Comparison of ENCODE assay signal across 7 mouse cellular contexts in genomic region chr5:148360922-148361758, GRCm38 (mm10). TPM values are rescaled to one million over a fixed set of nuclear protein-coding genes. Genes with fewer than 3 reads are reported as not detected.
DNase-seq lines count a peak whose midpoint lies in the region; ATAC-seq and TF ChIP-seq lines count a peak whose summit lies in the region.

No protein-coding gene starts in this region.

- H3K9ac ChIP-seq in MEL (ENCODE audit: control insufficient read depth, low read depth, low read length, poor library complexity, severe bottlenecking), result no peak overlapping the region
- no peak overlapping the region for H3K9ac ChIP-seq in lung, embryonic 16.5 days (ENCODE audit: low read length)
- H3K9ac ChIP-seq in forebrain, embryonic 15.5 days (replicated peaks), result no peak overlapping the region

- peak; percentile 39 to 42; a peak in 1 of 4 replicates for TF ChIP-seq EP300 in MEL (IDR thresholded peaks at IDR 0.05; ENCODE audit: low read depth in 1 of 2, low read length in 2 of 2)

- no peak for TF ChIP-seq CTCF in MEL (IDR thresholded peaks at IDR 0.05 in 2 of 3, conservative IDR thresholded peaks at IDR 0.05 in 1 of 3; ENCODE audit: control insufficient read depth in 1 of 3, insufficient read depth in 1 of 3, low read depth in 2 of 3, low read length in 3 of 3, poor library complexity in 1 of 3, severe bottlenecking in 1 of 3)
- no peak for TF ChIP-seq CTCF in kidney, adult 2 months (conservative IDR thresholded peaks at IDR 0.05; ENCODE audit: insufficient read depth, insufficient read length, low read depth, low read length)

- TF ChIP-seq RAD21 in MEL (IDR thresholded peaks at IDR 0.05; ENCODE audit: low read depth, low read length), result no peak

- TF ChIP-seq POLR2A in MEL (IDR thresholded peaks at IDR 0.05; ENCODE audit: control insufficient read depth in 1 of 2, insufficient read depth in 1 of 2, low read depth in 1 of 2, low read length in 2 of 2, poor library complexity in 1 of 2), result 0 out of 4 replicates have a peak, but pooled peaks of 1 of the 2 experiments have one; percentile 17
- no peak for TF ChIP-seq POLR2A in kidney, adult 2 months (IDR thresholded peaks at IDR 0.05; ENCODE audit: low read depth, low read length)

- 40% methylated on average over 16 of the region's 16 CpGs for WGBS in kidney, adult 2 months
- whole genome bisulfite sequencing in lung, embryonic 16.5 days, result 19% methylated on average over 16 of the region's 16 CpGs
- 76% methylated on average over 16 of the region's 16 CpGs for WGBS in forebrain, embryonic 15.5 days

- H3K27ac ChIP-seq in MEL (ENCODE audit: control insufficient read depth, low read depth, low read length), result peak overlapping the region; percentile 15; the same call in 1 of the 2 replicates
- H3K27ac ChIP-seq in kidney, adult 2 months (ENCODE audit: insufficient read depth, low read depth, low read length), result peak overlapping the region; percentile 35
- peak overlapping the region; percentile 83 for H3K27ac ChIP-seq in lung, embryonic 16.5 days (ENCODE audit: low read length)
- no peak overlapping the region for H3K27ac ChIP-seq in forebrain, embryonic 15.5 days (replicated peaks)

- peak overlapping the region; percentile 9; the same call in 1 of the 2 replicates for H3K4me2 ChIP-seq in lung, embryonic 16.5 days (ENCODE audit: low read depth, low read length)
- no peak overlapping the region for H3K4me2 ChIP-seq in forebrain, embryonic 15.5 days (replicated peaks)

- H3K27me3 ChIP-seq in MEL (ENCODE audit: control insufficient read depth in 1 of 2, insufficient read depth in 2 of 2, low read length in 2 of 2), result no peaks in the 10 kb centered on the region
- no peaks in the 10 kb centered on the region for H3K27me3 ChIP-seq in kidney, adult 2 months (replicated peaks; ENCODE audit: control insufficient read depth, insufficient read depth, low read length)
- H3K27me3 ChIP-seq in lung, embryonic 16.5 days (ENCODE audit: control insufficient read depth, insufficient read depth, low read depth, low read length), result no peaks in the 10 kb centered on the region
- H3K27me3 ChIP-seq in forebrain, embryonic 15.5 days, result no peaks in the 10 kb centered on the region

- DNase-seq in MEL (ENCODE audit: low read depth, low spot score), result peak; percentile 83
- peak; percentile 40 for DNase-seq in c-Kit-positive CD71-positive TER-119-negative erythroid progenitor cells, embryonic 14.5 days (ENCODE audit: low read depth)
- DNase-seq in kidney, adult 2 months, result peak; percentile 66
- DNase-seq in left cerebral cortex, adult 11 months (ENCODE audit: low spot score), result no peak
- no peak for DNase-seq in cerebellum, adult 11 months

- no peak overlapping the region for H3K4me3 ChIP-seq in MEL (ENCODE audit: control insufficient read depth in 1 of 2, insufficient read depth in 1 of 2, low read depth in 2 of 2, low read length in 2 of 2)
- no peak overlapping the region for H3K4me3 ChIP-seq in kidney, adult 2 months (ENCODE audit: insufficient read depth, low read depth, low read length)
- no peak overlapping the region for H3K4me3 ChIP-seq in lung, embryonic 16.5 days (ENCODE audit: low read length)
- H3K4me3 ChIP-seq in forebrain, embryonic 15.5 days, result no peak overlapping the region

- peaks cover 25 to 58% of the 10 kb centered on the region in 2 experiments for H3K36me3 ChIP-seq in MEL (ENCODE audit: control insufficient read depth in 1 of 2, insufficient read depth in 2 of 2, low read length in 2 of 2)
- H3K36me3 ChIP-seq in kidney, adult 2 months (ENCODE audit: control insufficient read depth, insufficient read depth, low read length), result no peaks in the 10 kb centered on the region
- H3K36me3 ChIP-seq in lung, embryonic 16.5 days (ENCODE audit: control insufficient read depth, insufficient read depth, low read length), result no peaks in the 10 kb centered on the region
- no peaks in the 10 kb centered on the region for H3K36me3 ChIP-seq in forebrain, embryonic 15.5 days

- peak; percentile 91 for ATAC-seq in lung, embryonic 16.5 days (ENCODE audit: low read depth)
- no peak for ATAC-seq in forebrain, embryonic 15.5 days (replicated peaks)

- peaks cover 36% of the 10 kb centered on the region for H3K79me2 ChIP-seq in MEL (ENCODE audit: control insufficient read depth, insufficient read depth, low read length, poor library complexity)

- peaks cover 0 to 23% of the 10 kb centered on the region in 2 experiments for H3K4me1 ChIP-seq in MEL (ENCODE audit: control insufficient read depth in 1 of 2, insufficient read depth in 2 of 2, low read length in 2 of 2)
- no peaks in the 10 kb centered on the region; the same call in 1 of the 2 replicates for H3K4me1 ChIP-seq in kidney, adult 2 months (ENCODE audit: control insufficient read depth, insufficient read depth, low read length)
- peaks cover 26% of the 10 kb centered on the region for H3K4me1 ChIP-seq in lung, embryonic 16.5 days (replicated peaks; ENCODE audit: control insufficient read depth, insufficient read depth, low read length)
- no peaks in the 10 kb centered on the region for H3K4me1 ChIP-seq in forebrain, embryonic 15.5 days

- H3K9me3 ChIP-seq in MEL (replicated peaks; ENCODE audit: insufficient read depth, low read length), result no peaks in the 10 kb centered on the region
- no peaks in the 10 kb centered on the region for H3K9me3 ChIP-seq in lung, embryonic 16.5 days (ENCODE audit: control insufficient read depth, low read length)
- no peaks in the 10 kb centered on the region for H3K9me3 ChIP-seq in forebrain, embryonic 15.5 days

TF ChIP-seq in MEL, 35 proteins besides CTCF, POLR2A, EP300 and RAD21:
- TF ChIP-seq KAT2A (conservative IDR thresholded peaks at IDR 0.05; ENCODE audit: low read depth, low read length), result peak; percentile 38; the same call in 1 of the 2 replicates
- TF ChIP-seq ELF1 (IDR thresholded peaks at IDR 0.05; ENCODE audit: low read depth, low read length), result peak; percentile 68; the same call in 1 of the 2 replicates
- peak; percentile 84 for TF ChIP-seq MXI1 (IDR thresholded peaks at IDR 0.05; ENCODE audit: low read depth, low read length)
- peak; percentile 82 for TF ChIP-seq BHLHE40 (IDR thresholded peaks at IDR 0.05; ENCODE audit: borderline replicate concordance, low read depth, low read length)
- 0 out of 2 replicates have a peak, but pooled peaks have one; percentile 26 for TF ChIP-seq MYC (IDR thresholded peaks at IDR 0.05; ENCODE audit: low read depth, low read length)
- TF ChIP-seq MAX (IDR thresholded peaks at IDR 0.05; ENCODE audit: low read length), result 0 out of 2 replicates have a peak, but pooled peaks have one; percentile 25
- TF ChIP-seq JUND (IDR thresholded peaks at IDR 0.05; ENCODE audit: low read depth, low read length), result no peak
- peak; percentile 81 for TF ChIP-seq SIN3A (IDR thresholded peaks at IDR 0.05; ENCODE audit: low read length)
- TF ChIP-seq MAFK (IDR thresholded peaks at IDR 0.05; ENCODE audit: borderline replicate concordance, low read depth, low read length), result no peak
- peak; percentile 72 for TF ChIP-seq ETS1 (IDR thresholded peaks at IDR 0.05; ENCODE audit: low read depth, low read length)
- no peak for TF ChIP-seq NRF1 (IDR thresholded peaks at IDR 0.05; ENCODE audit: insufficient read depth, low read depth, low read length, poor library complexity, severe bottlenecking)
- TF ChIP-seq RCOR1 (IDR thresholded peaks at IDR 0.05; ENCODE audit: low read depth, low read length), result peak; percentile 67; the same call in 1 of the 2 replicates
- TF ChIP-seq GATA1 (IDR thresholded peaks at IDR 0.05; ENCODE audit: low read depth, low read length), result peak; percentile 97

RNA-seq across cellular contexts. Expression of gene Slc7a1, which starts 38.6 kb away (rescaled TPM):
- total RNA-seq in MEL (2012; rRNA removed), result 64.1 and 90.2 TPM in 2 replicates
- 100 to 1,000 TPM in 1 of 2 experiments, 10 to 100 TPM in 1; 80.9 to 133 TPM for polyA plus RNA-seq in MEL (2012; ENCODE audit: insufficient read depth in 1 of 2, insufficient read length in 2 of 2, low read depth in 1 of 2, low replicate concordance in 2 of 2, missing spikeins in 1 of 2)
- polyA plus RNA-seq in kidney, adult 2 months (2012; rRNA removed), result 4.0 TPM in 2 replicates
- 11.9 and 12.9 TPM in 2 replicates for polyA plus RNA-seq in lung, embryonic 16.5 days (2015; fragmentation: Nextera tagmentation; extraction: Ambion mirVana)
- 32.4 and 37.5 TPM in 2 replicates for polyA plus RNA-seq in forebrain, embryonic 15.5 days (2015; fragmentation: Nextera tagmentation; extraction: Ambion mirVana)

Comparison
In these comparisons a context has a peak if more than half of its experiments do, and no peak if none do; other contexts are left out.
1. DNase-seq: peak in MEL (single experiment), c-Kit-positive CD71-positive TER-119-negative erythroid progenitor cells, embryonic 14.5 days (single experiment) and kidney, adult 2 months (single experiment); none in left cerebral cortex, adult 11 months (single experiment) and cerebellum, adult 11 months (single experiment).